Mouse (Mus musculus) right cerebral cortex, postnatal 36 days (tissue): ENCODE results near the gene Cwf19l1.

Experiments used
- DNase-seq, 2 experiments: peaks; one replicate each; pipeline ENCODE4 v3.0.0; 2022; ENCODE audit warnings: low spot score in 2 of 2, mixed read lengths in 1 of 2

Gene Cwf19l1

DNA sequence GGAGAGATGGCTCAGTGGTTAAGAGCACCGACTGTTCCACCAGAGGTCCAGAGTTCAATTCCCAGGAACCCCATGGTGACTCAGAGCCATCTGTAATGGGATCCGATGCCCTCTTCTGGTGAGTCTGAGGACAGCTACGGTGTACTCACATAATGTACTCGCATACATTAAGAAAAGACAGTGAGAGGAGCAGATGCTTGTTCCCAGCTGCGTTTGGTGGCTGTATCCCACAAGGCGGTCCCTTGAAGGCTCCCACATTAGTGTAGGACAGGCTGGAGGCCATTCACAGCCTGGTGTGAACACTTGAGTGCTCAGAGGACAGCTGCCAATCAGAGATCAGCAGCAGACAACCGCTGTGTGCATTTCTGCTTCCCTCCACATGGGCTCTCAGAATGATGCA is 24.0 kb downstream of the Cwf19l1 start:
- no peak for DNase-seq

GRCm38 (mm10) chr19:44110356-44110755 is 25.3 kb downstream of the Cwf19l1 start:
- no peak for DNase-seq

GRCm38 (mm10) chr19:44108996-44109395 is 26.7 kb downstream of the Cwf19l1 start:
- DNase-seq = no peak

DNA sequence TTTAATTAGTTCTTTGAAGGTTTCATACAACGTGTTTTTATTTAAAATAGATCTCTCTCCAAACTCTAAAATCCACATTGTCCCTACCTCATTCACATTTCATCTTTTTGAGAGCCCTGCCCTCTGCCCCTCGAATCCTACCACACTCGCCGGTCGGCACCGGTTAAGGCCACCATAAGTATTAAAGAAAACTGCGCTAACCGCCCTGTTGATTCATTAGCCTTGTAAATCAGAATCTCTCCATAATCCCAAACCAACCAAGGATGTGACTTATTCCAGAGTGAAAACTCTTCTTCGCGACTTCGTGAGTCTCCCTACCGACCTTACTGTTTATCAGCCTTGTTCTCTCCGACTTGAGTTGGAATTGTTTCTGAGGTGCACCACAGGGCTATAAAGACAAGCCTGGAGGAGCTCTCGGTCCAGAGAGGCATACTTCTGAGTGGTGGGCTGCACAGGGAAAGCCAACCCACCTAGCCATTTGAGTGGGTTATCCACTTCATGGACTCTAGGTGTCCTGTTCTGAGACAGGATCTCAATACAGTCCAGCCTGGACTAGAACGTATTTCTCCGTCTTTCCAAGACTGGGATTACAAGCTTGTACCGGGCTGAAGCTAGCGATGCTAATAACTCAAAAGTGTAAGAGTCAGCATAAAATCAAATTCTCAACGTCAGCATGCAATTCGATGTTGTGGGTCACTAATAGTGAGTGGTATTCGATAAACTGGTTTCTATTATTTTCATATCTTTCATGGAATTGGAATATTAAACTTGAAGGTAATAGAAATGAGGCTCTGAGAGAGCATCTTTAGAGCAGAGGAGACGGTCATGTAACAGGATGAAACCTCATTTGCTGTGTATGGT is 27.8 kb downstream of the Cwf19l1 start:
- no peak for DNase-seq

DNA sequence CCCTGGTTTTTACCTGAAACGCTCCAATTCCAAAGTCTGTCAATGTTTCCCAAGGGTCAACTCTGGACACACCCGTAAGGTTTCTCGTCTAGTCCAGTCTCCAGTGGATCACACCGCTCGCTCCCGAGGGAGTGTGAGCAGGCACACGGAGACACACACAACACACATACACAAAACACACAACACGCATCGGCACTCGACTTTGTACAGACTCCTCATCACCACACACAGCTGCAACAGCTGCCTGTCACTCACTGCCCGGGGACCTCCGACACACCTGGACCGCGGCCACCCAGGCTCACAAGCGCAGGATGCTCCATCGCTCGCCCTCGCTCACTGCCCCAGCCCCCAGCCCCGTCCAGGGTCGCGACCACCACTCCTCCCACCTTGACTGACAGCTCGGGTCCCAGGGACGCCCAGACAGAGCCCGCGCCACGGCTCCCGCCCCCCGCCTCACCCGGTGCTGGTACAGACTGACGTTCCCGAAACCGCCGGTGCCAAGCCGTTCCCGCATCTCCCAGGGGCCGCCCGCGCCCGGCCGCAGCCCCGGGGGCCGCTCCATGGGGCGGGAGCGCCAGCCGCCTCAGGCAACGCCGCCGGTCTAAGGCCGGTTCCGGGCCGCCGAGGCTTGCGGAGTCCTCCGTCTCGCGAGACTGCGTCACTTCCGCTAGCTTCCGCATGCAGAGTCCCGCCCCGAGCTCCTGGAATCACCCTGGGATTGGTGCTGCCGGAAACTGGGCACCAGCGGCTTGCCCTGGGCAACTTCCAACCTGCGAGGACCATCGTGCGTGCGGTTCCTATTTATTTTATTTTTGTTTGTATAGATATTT is 28.6 kb downstream of the Cwf19l1 start, which contains the start of gene Chuk:
Gene Chuk (minus strand): TSS at position 650 of the 830 bp plus-strand sequence.
- peak; percentile 92 to 94 for DNase-seq

DNA sequence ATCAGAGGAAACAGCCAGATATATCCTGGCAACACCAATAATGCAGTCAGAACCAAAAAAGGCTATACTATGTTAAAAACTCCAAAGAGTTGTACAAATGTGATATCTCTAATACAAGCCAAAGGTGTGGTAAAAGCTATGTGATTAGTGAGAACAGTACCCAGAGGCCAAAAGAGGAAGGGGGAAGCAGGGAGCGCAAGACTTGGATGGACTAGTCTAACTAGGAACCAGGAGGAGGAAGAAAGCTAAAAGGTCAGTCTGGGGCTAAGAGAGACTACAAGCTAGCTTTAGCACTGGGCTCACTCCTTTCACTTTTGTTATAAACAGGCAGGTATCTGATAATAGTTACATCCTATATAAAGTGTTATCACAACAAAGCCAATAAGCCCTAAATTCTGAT is 31.3 kb downstream of the Cwf19l1 start:
- no peak for DNase-seq

DNA sequence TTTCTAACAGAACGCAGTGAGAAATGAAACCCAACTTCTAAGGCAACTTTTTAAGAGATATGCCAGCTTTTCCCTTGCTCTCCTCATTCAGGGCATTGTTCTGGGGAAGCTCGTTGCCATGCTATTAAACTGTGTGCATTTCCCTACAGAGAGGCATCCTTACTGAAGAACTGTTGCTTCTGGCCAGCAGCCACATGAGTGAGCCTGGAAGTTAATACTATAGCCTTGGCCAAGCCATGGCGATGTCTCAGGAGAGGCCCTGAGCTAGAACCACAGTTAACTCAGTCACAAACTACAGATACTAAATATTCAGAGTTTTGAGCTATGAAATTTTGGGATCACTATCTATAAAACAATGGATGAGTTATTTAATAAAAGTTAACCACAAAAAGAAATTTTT is 32.7 kb downstream of the Cwf19l1 start:
- no peak for DNase-seq

DNA sequence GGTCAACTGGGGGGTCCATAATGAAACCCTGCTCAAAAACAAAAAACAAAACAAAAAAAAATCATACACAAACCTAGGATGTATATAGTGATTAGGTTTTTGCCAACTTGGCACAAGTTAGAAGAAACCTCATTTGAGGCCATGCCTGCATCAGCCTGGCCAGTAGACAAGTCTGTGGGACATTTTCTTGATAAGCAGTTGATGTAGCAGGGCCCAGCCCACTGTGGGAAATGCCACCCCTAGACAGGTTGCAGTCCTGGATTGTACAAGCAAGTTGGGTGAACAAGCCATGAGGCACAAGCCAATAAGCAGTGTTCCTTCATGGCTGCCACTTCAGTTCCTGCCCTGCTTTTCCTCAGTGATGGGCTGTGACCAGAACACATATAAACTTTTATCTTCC is 34.8 kb downstream of the Cwf19l1 start:
- DNase-seq = no peak

DNA sequence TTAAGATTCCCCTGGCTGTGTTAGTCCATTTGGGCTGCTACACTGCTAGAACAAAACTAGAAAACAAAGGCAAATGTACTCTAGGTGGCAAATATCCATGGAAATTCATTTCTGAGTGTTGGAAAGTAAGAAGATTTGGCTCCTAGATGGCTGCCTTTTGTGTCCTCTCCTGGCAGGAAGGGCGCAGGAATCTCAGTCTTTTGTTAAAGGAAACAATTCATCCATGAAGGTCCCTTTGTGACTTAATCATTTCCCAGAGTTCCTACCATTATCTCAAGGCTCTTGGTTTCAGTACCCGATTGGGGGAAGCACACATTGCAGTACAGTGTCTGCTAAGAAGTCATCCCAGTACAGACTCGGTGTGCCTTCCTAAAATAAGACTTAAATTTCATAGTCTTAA is 49.4 kb downstream of the Cwf19l1 start:
- no peak for DNase-seq

DNA sequence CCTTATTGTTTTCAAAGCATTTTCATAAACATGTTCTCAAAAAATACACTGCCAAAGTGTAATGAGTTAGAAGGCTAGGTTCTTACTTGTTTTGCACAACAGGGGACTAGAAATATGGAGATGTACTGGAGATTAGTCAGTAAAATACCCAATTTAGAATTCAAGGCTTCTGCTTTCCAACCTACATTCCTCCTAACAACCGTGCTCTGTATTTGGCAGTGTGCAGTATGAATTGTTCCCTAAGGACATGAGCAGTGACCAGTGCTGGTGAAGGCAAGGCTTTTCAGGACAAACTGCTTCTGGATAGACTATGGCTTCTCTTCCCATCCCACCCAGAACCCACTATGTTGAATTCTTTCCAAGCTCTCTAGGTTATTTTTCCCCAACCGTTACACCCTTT is 54.8 kb downstream of the Cwf19l1 start:
- no peak for DNase-seq

- DNase-seq = no peak
These were observed 55.7 kb downstream of the Cwf19l1 start for GRCm38 (mm10) chr19:44080023-44080422.

- DNase-seq = no peak
These were observed 58.7 kb downstream of the Cwf19l1 start for GRCm38 (mm10) chr19:44077024-44077423.

GRCm38 (mm10) chr19:44076457-44076856 is 59.2 kb downstream of the Cwf19l1 start:
- no peak for DNase-seq

DNA sequence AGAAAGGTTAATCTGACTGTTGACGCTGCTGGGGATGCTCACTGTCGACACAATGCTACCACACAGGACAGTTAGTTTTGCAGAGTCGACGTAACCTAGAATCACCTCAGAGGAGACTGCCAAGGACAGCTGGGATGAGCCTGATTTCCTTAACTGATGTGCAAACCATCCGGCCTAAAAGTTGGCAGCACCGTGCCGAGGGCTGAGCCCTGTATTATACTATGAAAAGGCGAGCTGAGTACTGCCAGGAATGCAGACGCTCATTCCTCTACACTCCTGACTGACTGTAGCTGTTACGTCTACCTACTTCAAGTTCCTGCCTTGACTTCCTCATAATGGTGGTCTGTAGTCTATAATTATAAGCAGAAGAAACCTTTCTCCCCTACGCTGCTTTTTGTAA is 60.7 kb downstream of the Cwf19l1 start:
- no peak for DNase-seq

- no peak for DNase-seq
These were observed 64.5 kb downstream of the Cwf19l1 start for GRCm38 (mm10) chr19:44071166-44071565.

GRCm38 (mm10) chr19:44069914-44070232 is 65.8 kb downstream of the Cwf19l1 start:
- no peak for DNase-seq

GRCm38 (mm10) chr19:44069121-44069913 is 66.4 kb downstream of the Cwf19l1 start, which contains the start of gene Erlin1:
TSS of gene Erlin1 (minus strand) at chr19:44069785.
- DNase-seq = peak; percentile 81 to 83

- no peak for DNase-seq
These were observed 67.4 kb downstream of the Cwf19l1 start for GRCm38 (mm10) chr19:44068232-44068631.

GRCm38 (mm10) chr19:44067323-44068049 is 68.2 kb downstream of the Cwf19l1 start:
- DNase-seq = no peak

DNA sequence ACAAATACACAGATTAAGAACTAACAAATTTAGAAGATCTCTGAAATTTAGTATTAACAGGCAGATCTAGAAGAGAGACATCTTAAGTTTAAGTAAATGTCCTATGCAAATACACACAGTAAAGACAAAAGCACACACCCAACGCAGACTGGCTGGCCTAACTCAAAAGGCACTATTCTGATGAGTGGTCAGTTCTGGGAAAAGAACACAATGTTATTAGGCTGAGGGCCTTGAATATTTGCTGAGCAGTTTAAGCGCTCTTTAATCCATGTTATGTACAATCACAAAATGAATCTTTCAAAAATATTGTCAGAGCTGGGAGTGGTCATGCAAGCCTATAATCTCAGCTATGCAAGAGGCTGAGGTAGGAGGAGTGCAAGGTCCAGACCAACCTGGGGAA is 70.9 kb downstream of the Cwf19l1 start:
- DNase-seq = no peak

GRCm38 (mm10) chr19:44063773-44064172 is 71.9 kb downstream of the Cwf19l1 start:
- DNase-seq = no peak
